In the genomic region with DNA sequence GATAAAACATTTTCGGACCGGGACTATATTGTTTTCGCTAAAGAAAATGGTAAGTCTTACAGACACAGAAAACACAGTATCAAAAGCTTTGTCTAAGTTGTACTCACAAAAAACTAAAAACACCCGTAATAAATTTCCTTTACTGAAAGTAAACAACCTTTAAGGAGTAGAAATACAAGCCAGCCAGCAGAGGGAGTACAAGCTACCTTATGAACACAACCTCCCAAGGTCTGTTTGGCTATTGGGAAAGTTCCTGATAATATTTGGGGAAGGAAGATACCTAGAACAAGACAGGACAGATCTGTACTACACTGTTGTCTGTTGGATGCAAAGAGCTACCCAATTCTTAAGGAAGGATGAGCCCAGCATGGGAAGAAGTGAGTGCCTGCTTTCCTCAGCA, we compare ENCODE assay signal across 8 mouse cellular contexts.
DNase-seq lines count a peak whose midpoint lies in the region; ATAC-seq and TF ChIP-seq lines count a peak whose summit lies in the region.
"Not testable (repeated sequence)": the region's sequence is repeated elsewhere in the genome, so short reads cannot be mapped to it uniquely, and the experiment has no call there.

No protein-coding gene starts in this region.

- H3K27ac ChIP-seq in forebrain, embryonic 14.5 days (ENCODE audit: low read depth, low read length): not testable (repeated sequence)

- H3K4me1 ChIP-seq in forebrain, embryonic 14.5 days (ENCODE audit: control insufficient read depth, insufficient read depth, low read length): not testable (repeated sequence)

- 72% methylated on average over 4 of the region's 4 CpGs for WGBS in forebrain, embryonic 14.5 days

- H3K9ac ChIP-seq in forebrain, embryonic 14.5 days (ENCODE audit: low read length): not testable (repeated sequence)

- TF ChIP-seq POLR2A in brain, embryonic 14.5 days (IDR thresholded peaks at IDR 0.05; ENCODE audit: borderline replicate concordance, extremely low read depth, insufficient read depth, insufficient read length, poor library complexity, severe bottlenecking): not testable (repeated sequence)

- TF ChIP-seq CTCF in brain, embryonic 14.5 days (IDR thresholded peaks at IDR 0.05; ENCODE audit: borderline replicate concordance, extremely low read depth, insufficient read depth, insufficient read length): not testable (repeated sequence)

- not testable (repeated sequence) for H3K9me3 ChIP-seq in forebrain, embryonic 14.5 days (replicated peaks; ENCODE audit: control insufficient read depth, low read length)

- not testable (repeated sequence) for H3K4me2 ChIP-seq in forebrain, embryonic 14.5 days (ENCODE audit: low read length)

- not testable (repeated sequence) for H3K4me3 ChIP-seq in forebrain, embryonic 14.5 days (ENCODE audit: low read depth, low read length)

- DNase-seq in 3T3-L1 (ENCODE audit: low read depth, low spot score): peak; percentile 81
- DNase-seq in Muller cell, postnatal 12 days (ENCODE audit: inconsistent ontology term): peak; percentile 28
- DNase-seq in brain, embryonic 14.5 days (ENCODE audit: low read depth): peak; percentile 53
- DNase-seq in forebrain, embryonic 14.5 days (ENCODE audit: low spot score): peak; percentile 56
- peak; percentile 40 for DNase-seq in heart, postnatal 4 days
- peak; percentile 20 for DNase-seq in kidney, postnatal 14 days
- DNase-seq in lung, postnatal 14 days: peak; percentile 50
- DNase-seq in retina, postnatal 1 day: peak; percentile 40

- ATAC-seq in forebrain, embryonic 14.5 days: not testable (repeated sequence)

- H3K36me3 ChIP-seq in forebrain, embryonic 14.5 days (ENCODE audit: control insufficient read depth, insufficient read depth, low read length): not testable (repeated sequence)

- H3K27me3 ChIP-seq in forebrain, embryonic 14.5 days (replicated peaks; ENCODE audit: control insufficient read depth, insufficient read depth, low read length): not testable (repeated sequence)

Comparison
In these comparisons a context has a peak if more than half of its experiments do, and no peak if none do; other contexts are left out.
1. DNase-seq: peak in every context shown above with its lines; median percentile 81 in 3T3-L1; 56 in forebrain, embryonic 14.5 days; 53 in brain, embryonic 14.5 days; 50 in lung, postnatal 14 days; 40 in heart, postnatal 4 days; 40 in retina, postnatal 1 day; 28 in Muller cell, postnatal 12 days; 20 in kidney, postnatal 14 days.